20 mouse cellular contexts compared by ENCODE assay signal in the genomic region with DNA sequence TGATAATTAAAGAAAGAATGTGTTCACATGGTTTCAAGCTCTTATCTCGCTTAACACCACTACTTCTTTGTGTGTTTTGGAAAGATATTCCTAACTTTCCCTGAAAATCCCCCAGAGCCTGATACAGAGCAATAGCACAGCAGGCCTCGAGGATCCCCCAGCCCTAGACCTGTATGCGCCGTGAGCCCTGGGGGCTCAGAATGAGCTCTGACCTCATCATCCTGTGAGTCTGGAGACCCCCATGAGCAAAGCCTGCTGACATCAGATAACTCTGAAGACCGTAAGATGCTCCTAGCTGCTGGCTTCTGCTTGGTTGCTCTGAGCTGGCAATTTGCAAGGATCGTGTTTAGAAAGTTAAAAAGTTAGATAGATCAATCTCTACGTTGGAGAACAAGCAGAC.
DNase-seq lines count a peak whose midpoint lies in the region; ATAC-seq and TF ChIP-seq lines count a peak whose summit lies in the region.
"Had no signal": no experiment of that assay in that cellular context is flagged by ENCODE, and none has a peak within 500 bp of the region (broad histone marks: within the 10 kb centered on the region; RNA-seq: fewer than 3 reads in every experiment).

No protein-coding gene starts in this region.

- no peak overlapping the region for H3K27ac ChIP-seq in hindbrain, embryonic 15.5 days (replicated peaks)
- H3K27ac ChIP-seq in hindbrain, embryonic 13.5 days: no peak overlapping the region
- H3K27ac ChIP-seq in liver, embryonic 14.5 days: no peak overlapping the region
- H3K27ac ChIP-seq in liver, postnatal 0 days (ENCODE audit: low read depth): no peak overlapping the region
- H3K27ac ChIP-seq in midbrain, embryonic 14.5 days (replicated peaks; ENCODE audit: low read depth, low read length): no peak overlapping the region
- no peak overlapping the region for H3K27ac ChIP-seq in neural tube, embryonic 15.5 days (replicated peaks)
- H3K27ac ChIP-seq: embryonic facial prominence, embryonic 12.5 days; forebrain, embryonic 15.5 days; heart, adult 2 months; hindbrain, embryonic 12.5 days had no signal

- no peak overlapping the region for H3K4me2 ChIP-seq in hindbrain, embryonic 15.5 days
- H3K4me2 ChIP-seq in hindbrain, embryonic 13.5 days: no peak overlapping the region
- H3K4me2 ChIP-seq in liver, embryonic 14.5 days (ENCODE audit: low read depth): no peak overlapping the region
- H3K4me2 ChIP-seq in liver, postnatal 0 days (ENCODE audit: low read depth, low read length): no peak overlapping the region
- no peak overlapping the region for H3K4me2 ChIP-seq in midbrain, embryonic 14.5 days (ENCODE audit: low read length)
- H3K4me2 ChIP-seq in neural tube, embryonic 15.5 days: no peak overlapping the region
- H3K4me2 ChIP-seq: embryonic facial prominence, embryonic 12.5 days; forebrain, embryonic 15.5 days; heart, embryonic 11.5 days; hindbrain, embryonic 12.5 days had no signal

- H3K36me3 ChIP-seq in hindbrain, embryonic 15.5 days: peaks cover 24% of the 10 kb centered on the region
- peaks cover 23% of the 10 kb centered on the region for H3K36me3 ChIP-seq in hindbrain, embryonic 13.5 days
- H3K36me3 ChIP-seq in liver, embryonic 14.5 days (replicated peaks; ENCODE audit: control insufficient read depth, insufficient read depth, low read depth): no peaks in the 10 kb centered on the region
- peaks cover 6% of the 10 kb centered on the region for H3K36me3 ChIP-seq in liver, postnatal 0 days (replicated peaks; ENCODE audit: insufficient read depth, low read length)
- H3K36me3 ChIP-seq in midbrain, embryonic 14.5 days (ENCODE audit: control insufficient read depth, insufficient read depth, low read length): peaks cover 26% of the 10 kb centered on the region
- H3K36me3 ChIP-seq in neural tube, embryonic 15.5 days: peaks cover 24% of the 10 kb centered on the region

- peaks cover 4% of the 10 kb centered on the region; the same call in 1 of the 2 replicates for H3K4me1 ChIP-seq in hindbrain, embryonic 15.5 days (replicated peaks)
- H3K4me1 ChIP-seq in hindbrain, embryonic 13.5 days (replicated peaks): peaks cover 10% of the 10 kb centered on the region
- no peaks in the 10 kb centered on the region for H3K4me1 ChIP-seq in liver, embryonic 14.5 days (replicated peaks; ENCODE audit: control insufficient read depth in 2 of 2, insufficient read depth in 2 of 2, low read length in 1 of 2)
- H3K4me1 ChIP-seq in liver, postnatal 0 days (ENCODE audit: insufficient read depth): no peaks in the 10 kb centered on the region
- peaks cover 17% of the 10 kb centered on the region; the same call in 1 of the 2 replicates for H3K4me1 ChIP-seq in midbrain, embryonic 14.5 days (ENCODE audit: control insufficient read depth, insufficient read depth, low read length)
- H3K4me1 ChIP-seq in neural tube, embryonic 15.5 days: peaks cover 4% of the 10 kb centered on the region; the same call in 1 of the 2 replicates
- H3K4me1 ChIP-seq: embryonic facial prominence, embryonic 12.5 days had no signal

- no peak overlapping the region for H3K4me3 ChIP-seq in hindbrain, embryonic 15.5 days
- H3K4me3 ChIP-seq in hindbrain, embryonic 13.5 days: no peak overlapping the region
- no peak overlapping the region for H3K4me3 ChIP-seq in liver, embryonic 14.5 days (ENCODE audit: insufficient read depth in 1 of 2, low read depth in 2 of 2, low read length in 2 of 2)
- H3K4me3 ChIP-seq in liver, postnatal 0 days (ENCODE audit: low read depth, low read length): no peak overlapping the region
- no peak overlapping the region for H3K4me3 ChIP-seq in midbrain, embryonic 14.5 days (replicated peaks; ENCODE audit: low read depth, low read length)
- no peak overlapping the region for H3K4me3 ChIP-seq in neural tube, embryonic 15.5 days (replicated peaks)
- H3K4me3 ChIP-seq: embryonic facial prominence, embryonic 12.5 days; forebrain, embryonic 15.5 days; heart, adult 2 months; hindbrain, embryonic 12.5 days had no signal

- H3K9me3 ChIP-seq in hindbrain, embryonic 15.5 days: no peaks in the 10 kb centered on the region
- H3K9me3 ChIP-seq in hindbrain, embryonic 13.5 days: no peaks in the 10 kb centered on the region
- H3K9me3 ChIP-seq in liver, embryonic 14.5 days (ENCODE audit: control insufficient read depth, low read length): no peaks in the 10 kb centered on the region
- H3K9me3 ChIP-seq in liver, postnatal 0 days (ENCODE audit: low read length): no peaks in the 10 kb centered on the region
- no peaks in the 10 kb centered on the region for H3K9me3 ChIP-seq in midbrain, embryonic 14.5 days (ENCODE audit: control insufficient read depth, low read length)
- no peaks in the 10 kb centered on the region for H3K9me3 ChIP-seq in neural tube, embryonic 15.5 days (replicated peaks)
- H3K9me3 ChIP-seq: embryonic facial prominence, embryonic 12.5 days; forebrain, embryonic 15.5 days; hindbrain, embryonic 12.5 days had no signal

- no peak overlapping the region for H3K9ac ChIP-seq in hindbrain, embryonic 15.5 days
- no peak overlapping the region for H3K9ac ChIP-seq in hindbrain, embryonic 13.5 days
- H3K9ac ChIP-seq in liver, embryonic 14.5 days (replicated peaks): no peak overlapping the region
- no peak overlapping the region for H3K9ac ChIP-seq in liver, postnatal 0 days (replicated peaks)
- H3K9ac ChIP-seq in midbrain, embryonic 14.5 days (replicated peaks; ENCODE audit: low read length): no peak overlapping the region
- no peak overlapping the region for H3K9ac ChIP-seq in neural tube, embryonic 15.5 days (replicated peaks)
- H3K9ac ChIP-seq: embryonic facial prominence, embryonic 12.5 days; forebrain, embryonic 15.5 days; hindbrain, embryonic 12.5 days had no signal

- no peaks in the 10 kb centered on the region for H3K27me3 ChIP-seq in hindbrain, embryonic 15.5 days
- H3K27me3 ChIP-seq in hindbrain, embryonic 13.5 days: no peaks in the 10 kb centered on the region
- no peaks in the 10 kb centered on the region for H3K27me3 ChIP-seq in liver, embryonic 14.5 days (ENCODE audit: control insufficient read depth, insufficient read depth, low read length)
- H3K27me3 ChIP-seq in liver, postnatal 0 days (ENCODE audit: insufficient read depth, low read length): no peaks in the 10 kb centered on the region
- no peaks in the 10 kb centered on the region for H3K27me3 ChIP-seq in midbrain, embryonic 14.5 days (ENCODE audit: control insufficient read depth, insufficient read depth, low read length)
- no peaks in the 10 kb centered on the region for H3K27me3 ChIP-seq in neural tube, embryonic 15.5 days (replicated peaks)
- H3K27me3 ChIP-seq: embryonic facial prominence, embryonic 12.5 days; forebrain, embryonic 15.5 days; hindbrain, embryonic 12.5 days had no signal

- 0 out of 2 replicates have a peak, but pooled peaks have one; percentile 25 for ATAC-seq in hindbrain, embryonic 15.5 days (ENCODE audit: low FRiP score, low read depth)
- no peak; the same call in 1 of the 2 replicates for ATAC-seq in hindbrain, embryonic 13.5 days (ENCODE audit: low FRiP score)
- peak; percentile 26; the same call in 1 of the 2 replicates for ATAC-seq in liver, embryonic 14.5 days (ENCODE audit: insufficient read depth)
- ATAC-seq in liver, postnatal 0 days: no peak
- ATAC-seq in megakaryocyte-erythroid progenitor cell, adult 5-6 weeks (replicated peaks; ENCODE audit: low FRiP score, low TSS enrichment, poor library complexity, severe bottlenecking): 0 out of 2 replicates have a peak, but pooled peaks have one; percentile 47
- peak; percentile 67; the same call in 1 of the 2 replicates for ATAC-seq in midbrain, embryonic 14.5 days (ENCODE audit: low FRiP score, low TSS enrichment)
- no peak for ATAC-seq in neural tube, embryonic 15.5 days (ENCODE audit: low FRiP score)
- ATAC-seq: forebrain, embryonic 15.5 days had no signal

- DNase-seq in liver, embryonic 14.5 days (ENCODE audit: low read depth in 3 of 3, low spot score in 3 of 3): no peak
- DNase-seq in liver, postnatal 0 days: no peak
- DNase-seq in midbrain, embryonic 14.5 days: peak; percentile 53
- no peak for DNase-seq in ovary, postnatal 10 days (ENCODE audit: low spot score)
- DNase-seq: adrenal gland, adult 8-10 months; adrenal gland, postnatal 36 days; cerebellum, adult 11 months; cerebellum, adult 8-10 months; cerebellum, postnatal 14 days; gastrocnemius, postnatal 10 days; heart, adult 2 months; heart, postnatal 4 days had no signal

- TF ChIP-seq EP300 in liver, embryonic 14.5 days (IDR thresholded peaks at IDR 0.05; ENCODE audit: low read depth): no peak
- TF ChIP-seq EP300 in liver, postnatal 0 days (IDR thresholded peaks at IDR 0.05; ENCODE audit: low read depth): no peak

- 69% methylated on average over 7 of the region's 7 CpGs for whole genome bisulfite sequencing in hindbrain, embryonic 15.5 days
- 71% methylated on average over 7 of the region's 7 CpGs for WGBS in hindbrain, embryonic 13.5 days
- WGBS in liver, embryonic 14.5 days (ENCODE audit: insufficient replicate concordance): 43% methylated on average over 7 of the region's 7 CpGs
- 64% methylated on average over 7 of the region's 7 CpGs for WGBS in liver, postnatal 0 days (ENCODE audit: insufficient replicate concordance)
- WGBS in midbrain, embryonic 14.5 days: 45% methylated on average over 7 of the region's 7 CpGs
- WGBS in neural tube, embryonic 15.5 days: 77% methylated on average over 7 of the region's 7 CpGs

- no peak for TF ChIP-seq CTCF in liver, embryonic 14.5 days (IDR thresholded peaks at IDR 0.05; ENCODE audit: low read depth)
- no peak for TF ChIP-seq CTCF in liver, postnatal 0 days (IDR thresholded peaks at IDR 0.05; ENCODE audit: low read depth)

Comparison
In these comparisons a context has a peak if more than half of its experiments do, and no peak if none do; other contexts are left out.
1. ATAC-seq: peak in hindbrain, embryonic 15.5 days (single experiment), liver, embryonic 14.5 days (single experiment), megakaryocyte-erythroid progenitor cell, adult 5-6 weeks (single experiment) and midbrain, embryonic 14.5 days (single experiment); none in hindbrain, embryonic 13.5 days (single experiment), liver, postnatal 0 days (single experiment) and neural tube, embryonic 15.5 days (single experiment).